Mouse (Mus musculus): ENCODE data around the gene Cdca7l. TPM values are rescaled to one million over a fixed set of nuclear protein-coding genes. Genes with fewer than 3 reads are reported as not detected.

The Cdca7l gene
- polyA plus RNA-seq, 1 experiment from 2014 or later, result 10.1 TPM

GRCm38 (mm10) chr12:117844075-117844408, 40.0 kb downstream of the Cdca7l start:
- H3K4me2 ChIP-seq (ENCODE audit: low read length), result peak overlapping the region; percentile 72
- no peaks in the 10 kb centered on the region for H3K27me3 ChIP-seq (ENCODE audit: control insufficient read depth, insufficient read depth, low read length)
- H3K4me3 ChIP-seq (ENCODE audit: control insufficient read depth in 1 of 2, insufficient read depth in 1 of 2, low read depth in 1 of 2, low read length in 2 of 2), result peak overlapping the region; percentile 65 to 72
- H3K9me3 ChIP-seq (ENCODE audit: control insufficient read depth, low read length), result no peaks in the 10 kb centered on the region
- H3K4me1 ChIP-seq (ENCODE audit: control insufficient read depth in 2 of 2, insufficient read depth in 2 of 2, low read length in 2 of 2), result peaks cover 0 to 13% of the 10 kb centered on the region in 2 experiments; a peak in 3 of 4 replicates
- ATAC-seq (ENCODE audit: insufficient number of reproducible peaks, insufficient read depth, low FRiP score, low read depth), result no peak
- H3K9ac ChIP-seq (ENCODE audit: low read length), result peak overlapping the region; percentile 90
- peak overlapping the region in 1 of 2 experiments; percentile 52; a peak in 1 of 4 replicates for H3K27ac ChIP-seq (replicated peaks in 1 of 2; ENCODE audit: control insufficient read depth in 1 of 2, insufficient read depth in 1 of 2, low read depth in 2 of 2, low read length in 2 of 2)
- WGBS, result under 1% methylated on average over 15 of the region's 15 CpGs
- no peaks in the 10 kb centered on the region for H3K36me3 ChIP-seq (ENCODE audit: control insufficient read depth, insufficient read depth, low read length)

GRCm38 (mm10) chr12:117844917-117845316, 40.8 kb downstream of the Cdca7l start:
- Histone ChIP-seq H3K36me3 (ENCODE audit: control insufficient read depth, insufficient read depth, low read length) (no peaks in the 10 kb centered on the region), H3K27ac (replicated peaks in 1 of 2; ENCODE audit: control insufficient read depth in 1 of 2, insufficient read depth in 1 of 2, low read depth in 2 of 2, low read length in 2 of 2) (no peak overlapping the region), H3K4me2 (ENCODE audit: low read length) (peak overlapping the region; percentile 72), H3K9me3 (ENCODE audit: control insufficient read depth, low read length) (no peaks in the 10 kb centered on the region), H3K4me1 (ENCODE audit: control insufficient read depth in 2 of 2, insufficient read depth in 2 of 2, low read length in 2 of 2) (peaks cover 0 to 15% of the 10 kb centered on the region in 2 experiments), H3K27me3 (ENCODE audit: control insufficient read depth, insufficient read depth, low read length) (no peaks in the 10 kb centered on the region), H3K4me3 (ENCODE audit: control insufficient read depth in 1 of 2, insufficient read depth in 1 of 2, low read depth in 1 of 2, low read length in 2 of 2) (peak overlapping the region in 1 of 2 experiments; percentile 65; a peak in 2 of 4 replicates), H3K9ac (ENCODE audit: low read length) (peak overlapping the region; percentile 90)
- WGBS, result 55% methylated on average over 2 of the region's 2 CpGs
- no peak for ATAC-seq (ENCODE audit: insufficient number of reproducible peaks, insufficient read depth, low FRiP score, low read depth)

- no peak overlapping the region for H3K4me2 ChIP-seq (ENCODE audit: low read length)
- no peaks in the 10 kb centered on the region for H3K27me3 ChIP-seq (ENCODE audit: control insufficient read depth, insufficient read depth, low read length)
- H3K9me3 ChIP-seq (ENCODE audit: control insufficient read depth, low read length), result no peaks in the 10 kb centered on the region
- no peak overlapping the region for H3K9ac ChIP-seq (ENCODE audit: low read length)
- peaks cover 6 to 25% of the 10 kb centered on the region in 2 experiments for H3K4me1 ChIP-seq (ENCODE audit: control insufficient read depth in 2 of 2, insufficient read depth in 2 of 2, low read length in 2 of 2)
- no peak overlapping the region for H3K27ac ChIP-seq (replicated peaks in 1 of 2; ENCODE audit: control insufficient read depth in 1 of 2, insufficient read depth in 1 of 2, low read depth in 2 of 2, low read length in 2 of 2)
- 89% methylated on average over 6 of the region's 6 CpGs for WGBS
- H3K4me3 ChIP-seq (ENCODE audit: control insufficient read depth in 1 of 2, insufficient read depth in 1 of 2, low read depth in 1 of 2, low read length in 2 of 2), result no peak overlapping the region
- ATAC-seq (ENCODE audit: insufficient number of reproducible peaks, insufficient read depth, low FRiP score, low read depth), result no peak
- H3K36me3 ChIP-seq (ENCODE audit: control insufficient read depth, insufficient read depth, low read length), result no peaks in the 10 kb centered on the region
Measured at GRCm38 (mm10) chr12:117848621-117849020, 44.5 kb downstream of the Cdca7l start.

DNA sequence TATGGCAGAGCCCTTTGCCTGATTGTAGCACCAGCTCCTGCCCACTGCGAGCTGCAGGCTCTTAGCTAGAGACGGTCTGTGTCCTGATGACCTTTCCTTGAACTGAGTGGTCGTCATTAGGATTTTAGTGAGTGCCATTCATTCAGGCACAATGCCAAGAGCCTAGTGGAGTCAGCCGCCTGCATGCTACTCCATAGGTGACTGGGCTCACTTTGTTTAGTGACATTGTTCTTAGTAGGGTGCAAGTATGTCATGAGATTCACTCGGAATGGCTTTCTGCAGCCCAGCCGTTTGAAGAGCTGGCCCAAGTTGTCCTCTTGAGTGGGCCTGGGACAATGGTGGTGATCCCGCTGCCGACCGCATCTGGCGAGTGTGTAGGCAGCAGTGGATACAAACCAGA, 46.4 kb downstream of the Cdca7l start:
- peak overlapping the region; percentile 70 to 83 for H3K27ac ChIP-seq (replicated peaks in 1 of 2; ENCODE audit: control insufficient read depth in 1 of 2, insufficient read depth in 1 of 2, low read depth in 2 of 2, low read length in 2 of 2)
- ATAC-seq (ENCODE audit: insufficient number of reproducible peaks, insufficient read depth, low FRiP score, low read depth), result peak; percentile 64
- peaks cover 6 to 18% of the 10 kb centered on the region in 2 experiments for H3K4me1 ChIP-seq (ENCODE audit: control insufficient read depth in 2 of 2, insufficient read depth in 2 of 2, low read length in 2 of 2)
- peak overlapping the region; percentile 42 for H3K4me2 ChIP-seq (ENCODE audit: low read length)
- H3K9ac ChIP-seq (ENCODE audit: low read length), result no peak overlapping the region
- H3K27me3 ChIP-seq (ENCODE audit: control insufficient read depth, insufficient read depth, low read length), result no peaks in the 10 kb centered on the region
- WGBS, result 21% methylated on average over 10 of the region's 10 CpGs
- H3K4me3 ChIP-seq (ENCODE audit: control insufficient read depth in 1 of 2, insufficient read depth in 1 of 2, low read depth in 1 of 2, low read length in 2 of 2), result no peak overlapping the region
- H3K9me3 ChIP-seq (ENCODE audit: control insufficient read depth, low read length), result no peaks in the 10 kb centered on the region
- H3K36me3 ChIP-seq (ENCODE audit: control insufficient read depth, insufficient read depth, low read length), result no peaks in the 10 kb centered on the region

- Histone ChIP-seq H3K27ac (replicated peaks in 1 of 2; ENCODE audit: control insufficient read depth in 1 of 2, insufficient read depth in 1 of 2, low read depth in 2 of 2, low read length in 2 of 2) (no peak overlapping the region), H3K4me2 (ENCODE audit: low read length) (no peak overlapping the region), H3K36me3 (ENCODE audit: control insufficient read depth, insufficient read depth, low read length) (no peaks in the 10 kb centered on the region), H3K4me1 (ENCODE audit: control insufficient read depth in 2 of 2, insufficient read depth in 2 of 2, low read length in 2 of 2) (peaks cover 6 to 15% of the 10 kb centered on the region in 2 experiments), H3K4me3 (ENCODE audit: control insufficient read depth in 1 of 2, insufficient read depth in 1 of 2, low read depth in 1 of 2, low read length in 2 of 2) (no peak overlapping the region), H3K9me3 (ENCODE audit: control insufficient read depth, low read length) (no peaks in the 10 kb centered on the region), H3K9ac (ENCODE audit: low read length) (no peak overlapping the region), H3K27me3 (ENCODE audit: control insufficient read depth, insufficient read depth, low read length) (no peaks in the 10 kb centered on the region)
- WGBS, result 22% methylated on average over 6 of the region's 6 CpGs
- ATAC-seq (ENCODE audit: insufficient number of reproducible peaks, insufficient read depth, low FRiP score, low read depth), result no peak
Measured at GRCm38 (mm10) chr12:117853316-117853715, 49.2 kb downstream of the Cdca7l start.

GRCm38 (mm10) chr12:117857023-117857422, 52.9 kb downstream of the Cdca7l start:
- H3K27me3 ChIP-seq (ENCODE audit: control insufficient read depth, insufficient read depth, low read length), result no peaks in the 10 kb centered on the region
- no peak overlapping the region for H3K9ac ChIP-seq (ENCODE audit: low read length)
- WGBS, result 69% methylated on average over 9 of the region's 9 CpGs
- no peaks in the 10 kb centered on the region for H3K9me3 ChIP-seq (ENCODE audit: control insufficient read depth, low read length)
- no peak overlapping the region for H3K4me3 ChIP-seq (ENCODE audit: control insufficient read depth in 1 of 2, insufficient read depth in 1 of 2, low read depth in 1 of 2, low read length in 2 of 2)
- H3K4me1 ChIP-seq (ENCODE audit: control insufficient read depth in 2 of 2, insufficient read depth in 2 of 2, low read length in 2 of 2), result no peaks in the 10 kb centered on the region
- no peak overlapping the region for H3K27ac ChIP-seq (replicated peaks in 1 of 2; ENCODE audit: control insufficient read depth in 1 of 2, insufficient read depth in 1 of 2, low read depth in 2 of 2, low read length in 2 of 2)
- H3K36me3 ChIP-seq (ENCODE audit: control insufficient read depth, insufficient read depth, low read length), result no peaks in the 10 kb centered on the region
- no peak overlapping the region for H3K4me2 ChIP-seq (ENCODE audit: low read length)
- ATAC-seq (ENCODE audit: insufficient number of reproducible peaks, insufficient read depth, low FRiP score, low read depth), result no peak

- H3K27ac ChIP-seq (replicated peaks in 1 of 2; ENCODE audit: control insufficient read depth in 1 of 2, insufficient read depth in 1 of 2, low read depth in 2 of 2, low read length in 2 of 2), result no peak overlapping the region
- WGBS, result 92% methylated on average over 6 of the region's 6 CpGs
- no peaks in the 10 kb centered on the region for H3K9me3 ChIP-seq (ENCODE audit: control insufficient read depth, low read length)
- H3K36me3 ChIP-seq (ENCODE audit: control insufficient read depth, insufficient read depth, low read length), result no peaks in the 10 kb centered on the region
- H3K4me2 ChIP-seq (ENCODE audit: low read length), result no peak overlapping the region
- H3K27me3 ChIP-seq (ENCODE audit: control insufficient read depth, insufficient read depth, low read length), result no peaks in the 10 kb centered on the region
- no peak overlapping the region for H3K9ac ChIP-seq (ENCODE audit: low read length)
- ATAC-seq (ENCODE audit: insufficient number of reproducible peaks, insufficient read depth, low FRiP score, low read depth), result no peak
- H3K4me3 ChIP-seq (ENCODE audit: control insufficient read depth in 1 of 2, insufficient read depth in 1 of 2, low read depth in 1 of 2, low read length in 2 of 2), result no peak overlapping the region
- H3K4me1 ChIP-seq (ENCODE audit: control insufficient read depth in 2 of 2, insufficient read depth in 2 of 2, low read length in 2 of 2), result no peaks in the 10 kb centered on the region
Measured at GRCm38 (mm10) chr12:117857884-117858283, 53.8 kb downstream of the Cdca7l start.

- Histone ChIP-seq H3K9me3 (ENCODE audit: control insufficient read depth, low read length) (no peaks in the 10 kb centered on the region), H3K36me3 (ENCODE audit: control insufficient read depth, insufficient read depth, low read length) (no peaks in the 10 kb centered on the region), H3K27ac (replicated peaks in 1 of 2; ENCODE audit: control insufficient read depth in 1 of 2, insufficient read depth in 1 of 2, low read depth in 2 of 2, low read length in 2 of 2) (no peak overlapping the region), H3K9ac (ENCODE audit: low read length) (no peak overlapping the region), H3K27me3 (ENCODE audit: control insufficient read depth, insufficient read depth, low read length) (no peaks in the 10 kb centered on the region), H3K4me1 (ENCODE audit: control insufficient read depth in 2 of 2, insufficient read depth in 2 of 2, low read length in 2 of 2) (no peaks in the 10 kb centered on the region), H3K4me3 (ENCODE audit: control insufficient read depth in 1 of 2, insufficient read depth in 1 of 2, low read depth in 1 of 2, low read length in 2 of 2) (no peak overlapping the region), H3K4me2 (ENCODE audit: low read length) (no peak overlapping the region)
- WGBS, result 69% methylated on average over 7 of the region's 7 CpGs
- ATAC-seq (ENCODE audit: insufficient number of reproducible peaks, insufficient read depth, low FRiP score, low read depth), result no peak
Measured at GRCm38 (mm10) chr12:117860840-117861239, 56.8 kb downstream of the Cdca7l start.

All from heart, embryonic 14.5 days (tissue).